Mouse (Mus musculus): ENCODE data around the gene Cyb5r4.
"Not testable (repeated sequence)": the region's sequence is repeated elsewhere in the genome, so short reads cannot be mapped to it uniquely, and the experiment has no call there.

The Cyb5r4 gene

GRCm38 (mm10) chr9:87021778-87022523 is at the start of gene Cyb5r4:
Cyb5r4 (plus strand) TSS chr9:87022014.
- peak; percentile 89 for DNase-seq (ENCODE audit: low spot score)

GRCm38 (mm10) chr9:86972471-86972870 is 49.3 kb upstream of the Cyb5r4 start:
- DNase-seq (ENCODE audit: low spot score), result not testable (repeated sequence)

DNA sequence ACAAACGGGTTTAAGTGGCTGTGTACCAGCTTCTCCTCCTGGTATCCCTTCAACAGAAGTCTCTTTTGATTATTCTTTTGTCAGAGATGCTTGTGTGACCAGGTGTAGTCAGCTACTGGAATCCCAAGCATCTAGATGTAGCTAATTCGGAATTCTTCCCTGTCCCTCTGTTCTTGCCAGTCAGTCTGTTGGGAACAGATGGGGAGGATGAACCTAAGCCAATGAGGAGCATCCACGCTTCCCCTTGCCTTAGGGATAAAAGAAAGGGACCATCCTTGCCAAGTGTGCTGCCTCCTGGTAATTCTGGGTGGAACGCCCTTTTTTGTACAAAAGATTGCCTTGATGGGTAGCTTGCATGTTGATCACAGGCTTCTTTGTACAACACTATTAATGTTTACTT is 48.3 kb upstream of the Cyb5r4 start:
- no peak for DNase-seq (ENCODE audit: low spot score)

- no peak for DNase-seq (ENCODE audit: low spot score)
Observed at GRCm38 (mm10) chr9:86976896-86977295, 44.9 kb upstream of the Cyb5r4 start.

DNA sequence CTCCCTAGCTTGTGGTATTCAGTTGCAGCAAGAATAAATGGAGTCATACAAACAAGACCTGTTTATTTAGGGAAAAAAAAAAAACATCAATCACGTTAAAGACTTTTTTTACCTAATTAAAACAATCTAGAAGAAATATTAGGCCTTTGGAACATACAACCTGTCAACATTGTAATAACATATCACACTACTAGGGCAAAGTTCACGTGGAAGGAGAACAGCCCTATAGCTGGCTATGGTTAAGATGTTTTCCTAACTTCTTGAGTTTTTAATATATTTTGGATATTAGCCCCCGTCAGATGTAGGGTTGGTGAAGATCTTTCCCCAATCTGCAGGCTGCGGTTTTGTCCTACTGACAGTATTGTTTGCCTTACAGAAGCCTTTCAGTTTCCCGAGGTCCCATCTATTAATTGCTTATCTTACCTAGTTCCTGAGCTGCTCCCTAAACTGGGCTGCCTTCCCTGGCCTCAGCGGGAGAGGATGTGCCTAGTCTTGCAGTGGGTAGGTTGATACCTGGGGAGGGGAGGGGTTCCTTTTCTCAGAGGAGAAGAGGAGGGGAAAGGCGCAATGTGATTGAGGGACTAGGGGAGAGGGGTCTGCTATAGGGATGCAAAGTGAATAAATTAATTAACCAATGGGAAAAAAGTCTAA is 43.4 kb upstream of the Cyb5r4 start:
- DNase-seq (ENCODE audit: low spot score), result no peak

- DNase-seq (ENCODE audit: low spot score), result no peak
Observed at GRCm38 (mm10) chr9:86980048-86980447, 41.8 kb upstream of the Cyb5r4 start.

- no peak for DNase-seq (ENCODE audit: low spot score)
Observed at GRCm38 (mm10) chr9:86980942-86981341, 40.9 kb upstream of the Cyb5r4 start.

GRCm38 (mm10) chr9:86981551-86981950 is 40.3 kb upstream of the Cyb5r4 start:
- no peak for DNase-seq (ENCODE audit: low spot score)

- no peak for DNase-seq (ENCODE audit: low spot score)
Observed at GRCm38 (mm10) chr9:86984583-86984982, 37.2 kb upstream of the Cyb5r4 start.

- no peak for DNase-seq (ENCODE audit: low spot score)
Observed at GRCm38 (mm10) chr9:86985105-86985504, 36.7 kb upstream of the Cyb5r4 start.

- DNase-seq (ENCODE audit: low spot score), result no peak
Observed at GRCm38 (mm10) chr9:86986703-86987296, 35.0 kb upstream of the Cyb5r4 start.

DNA sequence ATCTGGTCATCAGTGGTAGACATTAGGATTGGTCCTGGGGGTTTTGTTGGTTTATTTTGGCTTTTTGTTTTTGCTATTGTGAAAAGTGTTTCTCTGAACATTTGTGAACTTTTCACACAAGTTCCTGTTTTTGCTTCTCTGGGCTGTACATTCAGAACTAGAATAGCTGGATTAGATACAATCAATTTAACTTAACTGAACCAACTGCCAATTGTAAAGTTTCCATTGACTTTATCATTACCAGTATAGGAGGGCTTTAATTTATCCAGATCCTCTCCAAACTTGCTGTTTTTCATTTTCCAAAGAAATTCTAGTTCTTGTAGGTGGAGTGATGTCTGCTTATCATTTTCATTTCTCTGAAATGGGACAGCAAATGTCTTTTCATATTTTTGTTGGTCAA is 32.0 kb upstream of the Cyb5r4 start:
- no peak for DNase-seq (ENCODE audit: low spot score)

DNA sequence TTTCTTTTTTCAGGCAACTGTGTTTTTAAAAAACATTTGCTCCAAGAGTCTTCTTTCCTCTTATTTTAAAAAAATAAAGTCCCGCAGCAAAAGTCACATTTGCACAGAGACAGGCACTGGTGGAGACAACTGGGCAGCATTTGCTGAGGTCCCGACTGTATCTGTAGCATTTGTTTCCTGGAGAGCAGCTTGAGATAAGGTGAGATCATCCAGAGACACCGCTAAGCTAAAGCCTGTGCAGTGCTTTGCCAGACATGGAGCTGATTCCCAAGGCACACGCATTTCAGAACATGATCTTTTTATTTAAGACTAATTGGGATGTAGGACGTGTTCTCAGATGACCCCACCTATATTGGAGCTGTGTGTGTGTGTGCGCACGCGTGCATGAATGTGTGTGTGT is 30.1 kb upstream of the Cyb5r4 start:
- no peak for DNase-seq (ENCODE audit: low spot score)

GRCm38 (mm10) chr9:86997046-86997691 is 24.6 kb upstream of the Cyb5r4 start:
- DNase-seq (ENCODE audit: low spot score), result no peak

DNA sequence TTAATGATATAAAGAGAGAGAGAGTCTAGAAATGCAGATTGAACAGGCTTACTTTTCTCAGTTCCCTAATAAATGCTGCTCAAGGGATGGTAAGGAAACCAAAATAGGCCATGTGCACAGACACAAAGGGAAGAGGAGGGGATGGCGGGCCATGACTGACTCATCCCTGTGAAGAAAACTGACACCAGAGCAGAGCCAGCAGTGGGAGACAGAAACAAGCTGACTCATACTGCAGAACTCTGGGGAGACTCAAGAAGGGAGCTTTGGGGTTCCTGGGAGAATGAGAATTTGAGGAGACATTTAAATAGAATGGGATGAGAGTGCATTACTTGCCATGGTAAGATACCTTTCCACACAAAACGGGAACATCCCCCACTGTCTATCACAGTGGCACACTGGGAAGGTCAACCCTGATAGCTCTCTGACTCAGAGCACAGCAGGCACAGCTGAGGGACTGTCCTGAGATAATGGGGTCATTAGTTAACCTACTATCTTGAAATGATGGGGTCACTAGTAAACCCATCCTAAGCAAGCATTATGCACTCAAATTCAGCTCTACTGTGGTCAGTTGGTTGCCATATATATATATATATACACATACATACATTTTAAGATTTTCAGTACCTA is 21.7 kb upstream of the Cyb5r4 start:
- peak; percentile 71 for DNase-seq (ENCODE audit: low spot score)

- DNase-seq (ENCODE audit: low spot score), result no peak
Observed at GRCm38 (mm10) chr9:87004701-87005434, 16.9 kb upstream of the Cyb5r4 start.

DNA sequence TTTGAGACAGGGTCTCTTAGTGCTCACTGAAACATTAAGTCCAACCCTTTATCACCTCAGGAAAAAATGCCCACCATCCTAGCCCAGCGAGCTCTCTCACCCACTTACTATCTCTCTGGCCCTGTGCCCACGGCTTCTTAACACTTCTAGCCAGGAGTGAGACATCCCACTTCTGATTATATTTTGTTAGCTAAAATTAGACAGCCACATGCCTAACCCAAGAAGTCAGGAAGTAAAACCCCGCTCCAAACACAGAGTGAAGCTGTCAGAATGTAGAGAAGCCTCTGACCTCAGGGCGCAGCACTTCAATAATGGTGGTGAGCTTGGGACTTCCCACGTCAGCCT is 16.4 kb upstream of the Cyb5r4 start:
- DNase-seq (ENCODE audit: low spot score), result no peak

DNA sequence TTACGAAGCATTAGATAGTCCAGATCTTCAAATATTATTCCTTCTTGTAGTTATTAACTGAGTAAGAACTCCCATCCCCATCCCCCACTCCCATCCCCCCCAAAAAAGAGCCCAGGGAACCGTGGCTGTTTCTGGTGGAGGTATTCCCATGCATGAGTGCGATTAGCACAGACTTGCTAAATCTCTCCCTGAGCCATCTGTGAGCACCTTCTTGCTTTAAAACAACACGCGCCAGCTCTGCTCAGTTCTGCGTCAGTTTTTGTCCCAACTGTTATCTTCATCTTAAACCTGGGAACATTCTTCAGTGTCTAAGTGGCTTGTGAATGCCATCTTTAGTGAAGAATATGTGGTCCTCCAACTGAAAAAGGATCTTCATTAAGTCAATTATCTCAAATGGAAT is 13.3 kb upstream of the Cyb5r4 start:
- no peak for DNase-seq (ENCODE audit: low spot score)

- DNase-seq (ENCODE audit: low spot score), result no peak
Observed at GRCm38 (mm10) chr9:87008919-87009318, 12.9 kb upstream of the Cyb5r4 start.

DNA sequence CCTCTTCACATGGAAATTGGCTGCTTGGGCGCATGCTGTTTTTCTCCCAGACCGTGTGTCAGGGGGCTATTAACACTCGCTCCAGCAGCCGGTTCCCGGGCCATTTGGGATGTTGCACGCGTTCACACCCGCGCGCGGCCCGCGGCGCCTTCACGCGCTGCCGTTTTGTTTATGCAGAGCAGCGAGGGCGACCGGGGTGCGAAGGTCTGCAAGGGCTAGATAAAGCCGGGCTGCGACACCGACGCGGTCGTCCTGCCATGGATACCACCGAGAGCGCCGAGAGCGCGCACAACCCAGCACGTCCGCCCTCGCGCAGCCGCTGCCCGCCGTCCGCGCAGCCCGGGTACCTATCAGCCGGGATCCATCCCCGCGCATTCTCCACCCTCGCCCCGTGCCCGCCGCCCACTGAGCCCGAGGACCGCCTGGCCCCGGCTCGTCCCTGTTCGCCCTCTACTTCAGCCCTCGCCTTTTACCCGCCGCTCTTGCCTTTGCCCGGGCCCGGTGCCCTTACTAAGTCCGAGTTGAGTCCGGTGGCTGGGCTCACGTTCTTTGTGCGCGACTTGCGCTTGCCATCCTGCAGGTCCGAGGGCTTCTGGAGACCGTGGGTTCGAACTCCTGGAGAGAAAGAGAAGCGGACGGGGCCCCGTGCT is 6.4 kb upstream of the Cyb5r4 start, which contains the start of gene Ripply2:
Gene Ripply2, plus strand, starts transcription at position 250 of the 650 bp plus-strand sequence.
- no peak for DNase-seq (ENCODE audit: low spot score)

DNA sequence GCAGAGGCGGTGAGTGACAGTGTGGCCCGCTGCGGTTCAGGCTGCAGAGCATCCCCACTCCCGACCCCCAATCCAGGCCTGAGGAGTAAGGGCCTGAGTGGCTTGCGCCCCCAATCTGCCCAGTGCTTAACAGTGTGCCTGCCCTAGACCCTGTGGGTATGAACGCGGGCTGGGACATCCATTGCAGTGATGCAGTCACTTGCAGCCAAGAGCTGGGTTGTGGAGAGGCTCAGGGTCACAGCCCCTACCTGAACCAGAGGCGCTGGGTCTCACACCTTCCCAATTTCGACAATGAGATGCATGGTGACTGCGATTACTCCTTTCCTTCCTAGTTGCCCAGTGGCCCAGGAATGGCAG is 5.9 kb upstream of the Cyb5r4 start:
- no peak for DNase-seq (ENCODE audit: low spot score)
